Mouse (Mus musculus): ENCODE measurements around the gene Ptbp1.
"Not testable (repeated sequence)": the region's sequence is repeated elsewhere in the genome, so short reads cannot be mapped to it uniquely, and the experiment has no call there.

Gene Ptbp1

DNA sequence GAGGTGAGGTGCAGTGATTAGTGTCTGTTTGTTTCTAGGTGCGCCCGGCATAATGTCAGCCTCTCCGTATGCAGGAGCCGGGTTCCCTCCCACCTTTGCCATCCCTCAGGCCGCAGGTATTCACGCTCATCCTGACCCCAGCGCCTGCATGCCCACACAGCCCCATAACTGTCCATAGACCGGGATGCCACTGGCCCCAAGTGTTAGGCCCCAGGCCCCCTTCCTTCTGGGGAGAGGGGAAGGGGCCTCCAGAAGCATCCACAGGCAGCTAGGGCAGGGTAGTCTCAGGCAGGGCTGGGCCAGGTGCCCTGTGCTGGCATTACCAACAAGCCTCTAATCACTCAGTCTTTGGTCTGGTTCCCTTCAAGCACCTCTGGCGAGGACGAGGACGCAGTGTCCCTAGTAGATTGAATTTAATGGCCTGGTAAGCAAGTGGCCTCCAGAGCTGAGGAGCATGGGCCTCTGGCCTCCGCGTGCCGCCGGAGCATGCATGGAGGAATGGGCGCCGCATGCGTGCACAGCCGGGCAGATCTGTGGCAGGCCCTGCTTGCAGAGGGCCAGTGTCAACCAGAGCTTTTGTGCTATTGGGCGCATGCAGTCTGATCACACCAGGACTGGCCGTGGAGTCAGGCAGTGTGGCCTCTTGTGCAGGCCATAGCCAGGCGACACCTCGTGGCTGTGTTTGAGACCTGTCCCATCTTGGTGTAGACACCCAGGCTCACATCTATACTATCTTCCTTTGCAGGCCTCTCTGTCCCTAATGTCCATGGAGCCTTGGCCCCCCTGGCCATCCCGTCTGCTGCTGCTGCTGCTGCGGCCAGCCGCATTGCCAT is 6.1 kb downstream of the Ptbp1 start:
- no peak for DNase-seq

DNA sequence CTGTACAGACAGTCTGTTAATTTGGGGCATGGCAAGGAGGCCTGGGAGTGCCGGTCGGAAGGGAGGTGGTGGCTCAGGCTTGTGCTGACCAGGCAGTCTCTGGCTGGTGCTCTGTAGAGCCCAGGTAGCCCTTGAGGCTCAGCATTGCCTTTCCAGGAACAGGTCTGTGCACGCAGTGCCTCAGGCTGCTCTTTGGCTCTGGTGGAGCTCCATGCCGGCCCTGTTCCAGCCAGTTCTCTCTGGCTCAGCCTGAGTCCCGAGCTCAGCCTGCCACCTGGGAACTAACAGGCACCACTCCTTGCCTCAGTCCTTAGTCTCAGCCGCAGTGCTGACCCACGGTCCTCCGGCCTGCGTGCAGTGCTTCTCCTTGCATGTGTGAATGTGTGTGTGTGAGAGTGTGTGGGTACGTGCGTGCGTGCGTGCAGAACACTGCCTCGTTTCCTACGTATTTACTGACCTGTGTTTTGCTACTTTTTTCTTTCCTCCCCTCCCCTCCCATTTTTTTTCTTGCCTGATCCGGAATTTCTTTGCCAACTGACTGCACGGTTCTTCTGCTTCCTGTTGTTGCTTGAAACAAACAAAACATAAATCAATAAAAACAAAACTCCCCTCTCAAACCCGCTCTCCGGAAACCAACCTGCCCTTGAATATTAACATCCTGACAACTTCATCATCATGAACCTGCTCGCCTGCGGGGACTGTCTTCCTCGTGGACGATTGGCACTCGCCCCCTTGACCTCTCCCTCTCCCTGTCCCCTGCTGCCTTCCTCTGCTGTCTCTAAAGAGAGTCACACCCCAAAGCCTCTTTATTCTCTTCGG is 7.2 kb downstream of the Ptbp1 start:
- DNase-seq, result no peak

DNA sequence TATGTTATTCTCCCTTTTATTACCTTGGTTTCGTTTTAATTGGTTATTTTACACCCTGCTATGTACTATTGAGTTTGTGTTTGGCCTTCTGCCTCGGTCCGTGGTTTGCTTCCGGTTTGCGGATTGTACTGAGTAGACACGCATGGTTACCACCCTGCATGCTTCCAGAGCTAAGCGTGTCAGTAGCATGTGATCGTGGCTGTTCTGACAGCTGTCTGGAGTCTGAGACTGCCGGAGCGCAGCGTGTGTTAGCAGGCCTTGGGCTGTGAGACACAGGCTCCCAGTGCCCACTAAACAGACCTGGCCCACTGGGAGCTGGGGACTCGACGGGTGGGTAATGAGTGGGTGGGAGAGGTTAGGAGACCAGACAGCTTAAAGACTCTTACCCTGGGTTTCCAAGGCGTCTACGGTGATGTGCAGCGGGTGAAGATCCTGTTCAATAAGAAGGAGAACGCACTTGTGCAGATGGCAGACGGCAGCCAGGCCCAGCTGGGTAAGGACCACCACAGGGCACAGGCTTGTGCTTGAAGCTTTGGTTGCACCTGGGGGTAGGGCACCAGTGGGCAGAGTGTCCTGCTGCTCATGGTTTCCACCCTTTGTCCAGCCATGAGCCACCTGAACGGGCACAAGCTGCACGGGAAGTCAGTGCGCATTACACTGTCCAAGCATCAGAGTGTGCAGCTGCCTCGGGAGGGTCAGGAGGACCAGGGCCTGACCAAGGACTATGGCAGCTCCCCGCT is 8.0 kb downstream of the Ptbp1 start:
- DNase-seq, result no peak

DNA sequence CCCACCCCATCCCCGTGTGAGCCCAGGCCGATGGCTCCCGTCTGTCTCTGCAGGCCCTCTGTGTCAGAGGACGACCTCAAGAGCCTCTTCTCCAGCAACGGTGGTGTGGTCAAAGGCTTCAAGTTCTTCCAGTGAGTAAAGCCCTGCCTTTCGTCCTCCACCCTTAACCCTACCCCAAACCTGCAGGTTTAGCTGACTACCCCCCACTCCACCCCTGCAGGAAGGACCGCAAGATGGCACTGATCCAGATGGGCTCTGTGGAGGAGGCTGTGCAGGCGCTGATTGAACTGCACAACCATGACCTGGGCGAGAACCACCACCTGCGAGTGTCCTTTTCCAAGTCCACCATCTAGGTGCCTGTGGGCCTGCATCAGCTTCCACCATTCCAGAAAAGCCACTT is 8.7 kb downstream of the Ptbp1 start:
- no peak for DNase-seq

DNA sequence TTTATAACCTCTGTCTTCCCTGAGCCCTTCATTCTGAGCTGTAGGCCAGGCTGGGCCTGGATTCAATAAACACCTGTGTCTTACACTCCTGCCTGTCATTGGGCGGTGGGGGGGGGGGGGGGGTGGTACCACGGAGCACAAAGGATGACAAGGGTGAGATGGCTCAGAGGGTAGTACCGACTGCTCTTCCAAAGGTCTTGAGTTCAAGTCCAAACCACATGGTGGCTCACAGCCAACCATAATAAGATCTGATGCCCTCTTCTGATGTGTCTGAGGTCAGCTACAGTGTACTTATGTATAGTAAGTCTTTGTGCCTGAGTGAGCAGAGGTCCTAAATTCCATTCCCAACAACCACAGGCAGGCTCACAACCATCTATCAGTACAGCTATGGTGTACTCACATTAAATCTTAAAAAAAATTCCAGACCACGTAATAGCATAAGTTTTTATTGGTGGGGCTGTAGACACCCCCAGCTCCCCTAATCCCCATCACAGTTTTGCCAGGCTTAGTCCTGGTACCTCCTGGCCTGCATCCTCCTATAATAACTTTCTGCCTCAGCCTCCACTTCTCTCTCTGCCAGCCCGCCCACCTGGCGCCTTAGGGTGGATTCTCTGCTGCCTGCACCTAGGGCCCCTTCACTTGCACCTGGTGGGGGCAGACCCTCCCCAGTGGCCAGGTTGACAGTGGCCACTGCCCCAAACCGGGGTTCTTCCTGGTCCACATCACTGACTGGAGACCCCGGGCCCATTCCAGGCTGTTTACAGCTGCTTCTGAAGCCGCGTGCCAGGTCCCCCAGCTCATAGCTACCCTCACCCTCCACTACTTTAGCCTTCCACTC is 10.3 kb downstream of the Ptbp1 start:
- DNase-seq, result no peak

DNA sequence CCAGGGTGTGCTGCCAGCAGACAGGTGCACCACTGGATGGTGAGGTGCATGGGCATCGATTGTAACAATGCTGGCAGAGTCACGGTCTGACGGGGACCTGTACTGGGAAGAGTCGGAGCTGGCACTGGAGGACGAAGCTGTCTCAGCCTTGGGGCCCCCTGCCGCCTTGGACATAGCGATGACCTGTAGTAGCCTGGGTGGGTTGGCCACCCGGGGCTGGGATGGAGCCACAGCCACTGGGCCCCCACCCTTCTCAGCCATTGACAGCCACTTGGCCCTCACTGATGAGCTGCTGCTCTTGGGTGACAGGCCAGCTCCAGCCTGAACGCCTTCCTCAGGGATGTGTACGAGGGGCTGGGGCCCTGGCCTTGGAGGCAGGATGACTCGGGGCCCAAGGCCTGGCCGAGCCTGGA is 11.0 kb downstream of the Ptbp1 start:
- no peak for DNase-seq

DNA sequence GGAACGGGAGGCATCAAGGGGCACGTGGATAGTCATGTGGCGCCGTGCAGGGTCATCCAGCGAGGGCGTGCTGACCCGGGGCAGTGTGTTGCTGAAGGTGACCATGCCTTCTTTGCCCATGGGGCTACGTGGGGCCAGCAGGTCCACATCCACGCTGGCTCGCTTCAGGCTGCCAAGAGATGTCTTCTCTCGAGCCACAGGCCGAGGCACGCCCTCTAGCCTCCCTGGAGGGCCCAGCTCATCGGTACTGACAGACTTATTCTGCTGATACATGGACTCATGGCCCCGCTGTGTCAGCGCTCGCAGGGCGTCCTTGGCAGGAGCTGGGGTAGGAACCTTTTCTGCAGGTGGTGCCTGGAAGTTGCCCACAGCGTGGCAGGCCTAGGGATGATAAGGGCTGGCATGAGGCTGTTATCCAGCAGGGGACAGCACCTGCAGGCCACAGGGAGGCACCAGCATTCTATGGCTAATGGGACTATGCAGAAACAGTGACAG is 11.6 kb downstream of the Ptbp1 start:
- DNase-seq, result no peak

DNA sequence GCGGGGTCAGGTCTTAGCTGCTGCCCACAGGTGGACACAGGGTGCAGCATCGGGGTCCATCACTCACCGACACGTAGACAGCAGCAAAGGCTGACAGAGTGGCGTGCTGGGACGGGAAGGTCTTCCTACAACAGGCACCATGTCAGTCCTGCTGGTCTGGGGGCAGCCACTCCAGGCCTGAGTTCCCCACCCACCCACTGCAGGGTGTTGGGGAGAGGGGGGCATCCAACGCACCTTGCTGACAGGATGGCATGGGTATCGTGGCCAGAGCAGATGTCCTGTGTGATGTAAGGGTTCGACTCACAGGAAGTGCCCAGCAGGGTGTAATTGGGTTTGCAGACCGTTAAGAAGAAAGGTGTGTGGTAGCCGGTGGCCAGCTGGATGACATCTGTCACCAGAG is 12.4 kb downstream of the Ptbp1 start:
- no peak for DNase-seq

DNA sequence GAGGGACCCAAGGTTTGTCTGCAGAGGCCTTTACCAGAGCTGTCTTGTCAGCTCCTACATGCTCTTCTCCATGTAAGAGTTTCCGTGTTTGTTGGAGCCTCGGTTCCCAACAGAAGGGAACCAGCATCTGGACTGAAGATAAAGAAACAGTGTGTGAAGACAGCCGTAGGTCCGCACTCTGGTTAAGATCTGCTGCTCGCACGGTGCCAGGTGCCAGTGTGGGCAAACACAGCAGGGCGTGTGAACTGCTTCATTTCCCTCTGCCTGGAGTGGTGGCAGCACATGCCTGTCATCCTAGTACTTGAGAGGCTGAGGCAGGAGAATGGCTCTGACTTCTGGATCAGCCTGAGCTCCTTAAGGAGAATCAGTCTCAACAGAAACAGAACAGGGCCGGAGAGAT is 17.6 kb downstream of the Ptbp1 start:
- DNase-seq, result no peak

DNA sequence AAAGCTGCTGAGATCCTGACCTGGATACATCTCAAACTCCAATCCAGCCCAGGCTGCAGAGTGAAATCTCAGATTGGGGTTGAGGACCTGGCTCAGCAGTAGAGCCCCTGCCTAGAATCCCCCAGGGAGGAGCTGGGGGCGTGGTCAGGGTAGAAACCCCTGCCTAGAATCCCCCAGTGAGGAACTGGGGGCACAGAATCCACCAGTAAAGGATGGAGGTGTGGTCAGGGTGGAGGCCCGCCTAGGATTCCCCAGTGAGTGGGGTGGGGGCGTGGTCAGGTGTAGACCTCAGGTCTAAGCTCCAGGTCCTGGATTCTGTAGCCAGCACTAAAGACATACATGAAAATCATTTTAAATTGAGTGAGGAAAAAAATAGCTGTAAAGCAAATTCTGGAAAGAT is 18.6 kb downstream of the Ptbp1 start:
- no peak for DNase-seq

DNA sequence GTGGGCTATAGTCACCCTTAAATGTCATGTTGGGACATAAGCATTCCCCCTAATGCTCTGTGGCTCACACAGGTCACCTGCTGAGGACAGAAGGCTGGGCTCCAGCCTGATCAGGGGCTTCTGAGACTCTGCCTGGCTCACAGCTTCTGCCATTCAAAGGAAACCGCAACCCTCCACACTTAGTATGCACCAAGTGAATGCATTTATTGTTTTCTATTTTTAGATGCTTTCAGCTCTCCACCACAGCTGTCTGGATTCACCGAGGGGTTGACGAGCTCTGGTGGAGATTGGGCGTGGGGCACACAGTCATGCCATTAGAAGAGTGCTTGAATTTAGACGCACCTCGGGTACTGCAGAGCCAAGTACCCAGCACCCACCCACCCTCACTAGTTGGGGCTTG is 19.1 kb downstream of the Ptbp1 start:
- no peak for DNase-seq

DNA sequence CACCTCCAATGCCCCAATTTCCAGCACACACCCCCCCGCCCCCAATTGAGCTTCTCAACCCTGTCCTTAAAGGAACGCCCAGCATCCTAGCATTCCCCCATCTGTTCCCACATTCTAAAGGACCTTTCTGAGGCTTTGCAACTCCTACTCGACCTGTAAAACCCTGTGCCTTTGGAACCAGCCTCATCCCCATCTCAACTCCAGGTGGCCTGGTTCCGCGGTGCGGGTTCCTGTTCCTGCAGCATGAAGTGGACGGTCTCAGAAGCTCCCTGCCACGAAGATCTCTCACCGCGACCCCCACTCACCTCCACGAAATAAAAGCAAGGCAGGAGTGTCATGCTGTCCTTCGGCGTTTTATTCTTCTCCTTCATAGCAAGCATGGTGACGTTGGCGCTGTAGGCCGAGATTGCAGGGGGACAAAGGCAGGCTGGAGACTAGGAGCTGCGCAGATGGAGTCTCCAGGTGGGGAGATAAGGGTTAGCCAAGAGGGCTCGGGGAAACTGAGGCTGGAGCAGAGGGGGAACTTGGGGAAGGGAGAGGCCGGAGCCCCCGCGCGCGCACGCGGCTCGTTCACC is 19.6 kb downstream of the Ptbp1 start:
- no peak for DNase-seq

DNA sequence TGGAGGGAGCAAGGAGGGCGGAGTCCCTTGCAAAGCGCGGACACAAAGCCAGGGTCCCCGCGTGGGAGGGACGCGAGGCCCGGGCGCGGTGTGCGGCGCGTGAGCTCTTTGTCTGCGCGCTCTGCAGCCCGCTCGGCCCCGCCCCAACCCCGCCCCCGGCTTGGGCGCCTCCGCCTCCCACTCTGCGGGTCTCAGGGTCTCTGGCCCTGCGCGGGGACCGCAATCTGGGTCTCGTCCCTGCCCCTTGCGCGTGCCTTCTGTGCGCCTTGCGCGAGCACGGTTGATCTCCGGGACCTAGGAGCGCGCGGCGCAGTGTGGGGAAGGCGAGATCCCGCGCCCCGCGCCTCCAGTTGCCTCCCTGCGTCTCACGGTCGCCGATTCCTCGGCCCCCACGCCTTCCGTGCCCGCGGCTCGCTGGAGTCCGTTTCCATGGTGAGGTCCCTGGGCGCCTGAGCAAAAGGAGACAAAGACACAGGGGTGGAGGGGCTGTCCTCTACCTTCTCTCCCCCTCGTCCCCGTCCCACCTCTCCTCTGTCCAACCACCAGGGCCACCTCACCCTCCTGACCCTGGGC is 20.1 kb downstream of the Ptbp1 start, which contains the start of the genes Prtn3 and Plppr3:
Gene Prtn3, plus strand, starts transcription at position 187 of the 573 bp plus-strand sequence.
Gene Plppr3, minus strand, starts transcription at position 345 of the 573 bp plus-strand sequence.
- DNase-seq, result no peak

DNA sequence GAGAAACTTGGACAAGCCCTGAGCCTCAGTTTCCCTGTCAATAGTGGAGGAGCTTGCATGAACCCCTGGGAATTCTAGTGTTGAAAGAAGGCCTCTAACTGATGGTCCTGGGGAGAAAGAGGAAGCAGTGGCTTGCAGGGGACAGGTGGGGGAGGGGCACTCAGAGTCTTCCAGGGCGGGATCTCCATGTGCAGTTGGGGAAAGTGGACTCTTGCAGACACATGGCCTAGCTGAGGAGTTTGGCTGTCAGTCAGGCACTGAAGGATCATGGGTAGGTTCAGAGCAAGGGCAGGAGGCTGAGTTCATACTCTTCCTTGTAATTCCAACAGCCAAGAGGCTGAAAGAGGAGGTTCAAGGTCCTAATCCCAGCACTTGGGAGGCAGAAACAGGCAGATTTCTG is 22.9 kb downstream of the Ptbp1 start:
- DNase-seq, result no peak

DNA sequence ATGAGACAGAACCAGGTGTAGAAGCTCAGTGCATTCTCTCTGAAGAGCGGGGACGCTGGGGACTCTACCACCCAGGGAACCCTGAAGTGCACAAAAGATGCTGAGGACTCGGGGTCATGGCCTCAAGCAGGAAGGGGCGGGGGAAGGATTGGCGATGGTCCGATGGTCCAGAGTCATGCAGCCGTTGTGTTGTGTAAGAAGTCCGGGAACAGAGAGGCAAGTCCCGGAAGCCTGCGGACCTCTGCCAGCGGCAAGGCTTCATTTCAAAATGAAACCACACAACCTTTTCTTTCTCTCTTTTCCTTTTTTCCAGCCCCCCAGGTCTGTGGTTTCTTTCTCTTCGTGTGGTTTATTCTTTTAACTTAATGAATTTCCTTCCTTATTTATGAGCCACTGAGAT is 23.5 kb downstream of the Ptbp1 start:
- DNase-seq, result no peak

DNA sequence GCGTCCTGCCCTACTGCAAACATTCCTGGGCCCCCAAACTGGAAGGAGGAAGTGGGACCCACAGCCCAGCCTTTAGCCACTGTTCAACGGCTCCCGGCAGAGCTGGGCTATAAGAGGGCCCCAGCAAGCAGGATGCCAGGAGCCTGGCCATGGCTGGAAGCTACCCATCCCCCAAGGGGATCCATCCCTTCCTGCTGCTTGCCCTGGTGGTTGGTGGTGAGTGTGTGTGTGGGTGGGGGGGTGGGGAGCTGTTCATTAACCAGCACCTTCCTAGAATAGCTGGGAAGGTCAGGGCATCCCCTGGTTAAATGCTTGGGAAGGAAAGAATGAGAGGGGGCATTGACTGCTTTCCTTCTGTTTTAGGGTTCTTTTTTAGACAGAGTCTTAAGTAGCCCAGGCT is 25.3 kb downstream of the Ptbp1 start:
- no peak for DNase-seq

DNA sequence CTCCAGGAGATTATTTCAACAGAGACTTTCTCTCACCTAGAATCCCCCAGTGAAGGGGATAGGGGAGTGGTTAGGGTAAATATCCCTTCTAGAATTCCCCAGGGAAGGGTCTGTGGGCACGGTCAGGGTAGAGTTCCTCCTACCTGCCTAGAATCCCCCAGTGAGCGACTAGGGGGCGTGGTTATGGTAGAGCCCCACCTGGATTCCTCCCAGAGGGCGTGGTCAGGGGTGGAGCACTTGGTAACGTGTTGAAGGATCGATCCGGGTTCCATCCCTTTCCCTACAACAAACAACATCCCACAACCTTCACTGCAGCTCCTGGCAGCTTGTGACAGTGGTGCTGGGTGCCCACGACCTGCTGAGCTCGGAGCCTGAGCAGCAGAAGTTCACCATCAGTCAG is 26.5 kb downstream of the Ptbp1 start:
- DNase-seq, result no peak

DNA sequence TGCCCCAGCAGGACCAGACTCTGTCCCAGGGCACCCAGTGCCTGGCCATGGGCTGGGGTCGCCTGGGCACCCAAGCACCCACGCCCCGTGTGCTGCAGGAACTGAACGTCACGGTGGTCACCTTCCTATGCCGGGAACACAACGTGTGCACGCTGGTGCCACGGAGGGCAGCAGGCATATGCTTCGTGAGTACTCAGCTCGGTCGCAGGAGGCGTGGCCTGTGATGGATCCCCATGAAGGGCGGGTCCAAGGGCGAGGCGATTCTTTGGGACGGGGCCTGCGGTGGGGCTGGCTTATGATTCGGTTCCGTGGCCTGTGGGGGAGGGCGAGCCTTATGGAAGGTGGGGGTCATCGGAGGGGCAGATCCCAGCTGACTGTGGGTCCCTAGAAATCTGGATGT is 27.8 kb downstream of the Ptbp1 start:
- no peak for DNase-seq

DNA sequence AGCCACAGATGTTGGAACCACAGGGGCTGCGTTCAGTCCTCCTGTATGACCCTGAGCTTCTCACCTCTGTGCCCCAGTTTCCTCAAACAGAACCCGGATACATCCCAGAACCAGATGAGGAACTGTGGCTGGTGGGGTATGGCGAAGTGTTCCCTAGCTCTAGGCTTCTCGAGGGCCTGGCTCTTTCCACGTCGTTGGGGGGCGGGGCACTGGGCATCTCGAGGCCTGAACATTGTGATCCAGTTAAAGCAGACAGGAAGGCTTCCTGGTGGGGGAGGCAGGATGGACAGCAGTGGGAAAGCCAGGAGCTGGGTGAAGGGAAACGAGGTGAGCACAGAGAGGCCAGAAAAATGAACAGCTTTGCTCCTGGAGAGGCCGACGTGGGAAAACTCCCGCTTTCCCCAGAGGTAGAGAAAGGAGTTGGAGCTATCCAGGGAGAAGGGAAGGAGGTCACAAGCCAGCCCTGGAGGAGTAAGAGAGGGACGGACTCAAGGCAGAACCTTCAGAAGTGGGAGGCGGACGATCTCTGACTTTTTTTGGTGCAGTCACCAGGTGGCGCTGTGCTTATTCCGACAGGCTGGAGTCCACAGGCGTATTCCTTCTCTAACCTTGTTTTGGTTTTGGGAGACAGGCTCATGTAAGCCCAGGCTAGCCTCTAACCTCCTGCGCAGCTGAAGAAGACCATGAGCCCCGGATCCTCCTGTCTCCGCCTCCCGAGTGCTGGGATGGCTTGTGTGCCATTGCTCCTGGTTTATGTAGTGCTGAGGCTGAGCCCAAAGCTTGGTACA is 29.3 kb downstream of the Ptbp1 start:
- no peak for DNase-seq

DNA sequence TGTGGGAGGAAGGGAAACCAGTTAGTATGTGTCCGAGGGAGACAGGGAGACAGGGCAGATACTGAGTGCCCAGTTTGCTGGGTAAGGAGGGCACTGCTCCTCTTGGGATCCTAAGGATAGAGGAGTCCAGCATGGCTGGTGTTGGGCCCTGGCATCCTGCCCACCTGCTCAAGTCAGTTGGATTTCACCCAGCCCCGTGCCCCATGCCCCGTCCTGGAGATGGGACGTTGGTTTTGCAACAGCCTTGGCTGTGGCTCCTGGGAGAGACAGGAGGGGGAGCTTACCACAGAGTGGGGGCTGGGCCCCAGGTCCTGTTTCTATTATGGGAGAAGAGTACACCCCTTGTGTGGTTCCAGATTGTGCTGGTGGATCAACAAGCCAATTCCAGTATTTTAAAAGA is 30.2 kb downstream of the Ptbp1 start:
- DNase-seq, result no peak

DNA sequence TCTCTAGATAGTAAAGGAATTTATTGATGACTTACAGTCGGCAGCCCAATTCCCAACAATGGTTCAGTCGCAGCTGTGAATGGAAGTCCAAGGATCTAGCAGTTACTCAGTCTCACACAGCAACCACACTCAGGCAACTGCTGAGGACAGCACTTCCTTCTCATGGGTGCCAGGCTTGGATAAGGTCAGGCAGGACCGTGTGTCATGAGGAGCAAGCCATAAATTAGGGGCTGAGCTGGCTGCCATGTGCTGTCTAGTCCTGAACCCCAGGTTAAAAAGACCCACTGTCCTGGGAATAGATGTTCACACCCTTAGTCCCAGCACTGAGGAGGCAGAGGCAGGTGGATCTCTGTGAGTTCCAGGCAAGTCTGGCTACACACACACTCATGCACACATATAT is 30.7 kb downstream of the Ptbp1 start:
- DNase-seq, result not testable (repeated sequence)

Measured in thymus, adult 18-20 months (tissue).